Mouse (Mus musculus) urinary bladder, postnatal 4 days (tissue): Measurements from ENCODE around the gene Arrb1.

Experiments used
- DNase-seq, 2 experiments: peaks; one replicate each; pipeline ENCODE4 v3.0.0; 2021 to 2022; ENCODE audit warnings: low spot score in 2 of 2

Arrb1 gene

DNA sequence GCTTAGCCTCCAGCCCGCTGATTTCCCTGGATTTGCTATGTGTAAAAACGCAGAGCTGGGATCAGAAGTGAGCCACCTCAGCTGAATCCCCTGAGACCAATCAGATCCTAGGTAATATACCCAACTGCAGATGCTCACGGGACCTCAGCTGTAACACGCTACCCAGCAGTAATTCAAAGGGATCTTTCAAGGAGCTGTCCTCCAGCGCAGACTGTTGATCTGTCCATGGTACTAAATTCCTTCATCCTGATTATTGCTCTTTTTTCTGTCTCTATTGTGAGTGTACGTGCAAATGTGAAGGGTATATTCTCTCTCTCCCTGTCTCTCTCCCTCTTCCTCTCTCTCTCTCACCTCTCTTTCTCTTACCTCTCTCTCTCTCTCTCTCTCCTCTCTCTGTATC is 97.0 kb downstream of the Arrb1 start:
- DNase-seq = no peak

DNA sequence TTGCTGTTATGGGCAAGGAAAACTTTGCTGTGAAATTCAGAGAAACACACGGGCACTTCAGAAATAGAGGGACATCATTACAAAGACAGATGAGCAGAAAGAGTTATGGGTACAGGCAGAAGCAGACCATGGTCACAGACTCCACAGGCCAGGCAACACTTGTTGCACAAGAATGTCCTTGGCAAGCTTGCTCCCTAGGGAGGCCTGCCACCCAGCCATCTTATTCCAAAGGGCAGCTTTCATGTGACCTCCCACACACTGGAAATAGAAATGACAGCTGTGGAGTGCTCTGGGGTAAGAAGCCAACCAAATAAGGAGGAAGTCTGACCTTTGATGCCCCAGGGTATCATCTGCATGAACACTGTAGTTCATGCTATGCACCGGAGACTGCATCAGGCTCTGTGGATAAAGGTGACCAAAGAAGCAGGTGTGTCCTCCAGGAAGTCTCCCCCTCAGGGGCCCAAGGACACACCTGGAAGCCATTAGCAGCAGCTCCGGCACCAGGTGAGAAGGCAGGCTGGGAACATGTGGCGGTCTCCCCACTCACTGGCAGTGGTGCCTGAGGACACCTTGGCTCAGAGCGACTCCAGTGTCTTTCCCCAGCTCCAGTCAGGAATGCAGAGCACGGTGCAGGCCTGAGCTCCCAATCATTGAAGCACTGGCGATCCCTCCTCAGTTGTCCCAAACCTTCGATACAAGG is 98.8 kb downstream of the Arrb1 start:
- DNase-seq = no peak

DNA sequence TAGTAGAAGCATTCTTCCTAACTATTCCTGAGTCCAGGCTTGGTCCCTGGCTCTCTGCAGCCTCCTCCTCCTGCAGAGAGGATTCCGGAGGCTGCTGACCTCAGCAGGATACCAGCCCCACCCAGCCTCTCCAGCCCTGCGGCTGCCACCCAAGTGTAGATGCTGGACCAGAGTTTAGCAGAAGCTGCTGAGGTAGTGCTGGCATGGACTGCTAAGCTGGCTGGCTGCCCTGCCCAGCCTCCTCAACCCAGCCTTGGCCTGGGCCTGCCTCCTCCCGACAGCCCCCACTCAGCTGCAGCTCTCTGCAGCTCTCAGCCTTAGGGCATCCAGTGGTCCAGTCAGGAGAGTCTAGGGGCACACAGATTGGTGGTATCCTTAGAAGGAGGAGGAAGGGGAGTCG is 106.0 kb downstream of the Arrb1 start:
- DNase-seq = no peak

GRCm38 (mm10) chr7:99642078-99642477 is 106.8 kb downstream of the Arrb1 start:
- no peak for DNase-seq

DNA sequence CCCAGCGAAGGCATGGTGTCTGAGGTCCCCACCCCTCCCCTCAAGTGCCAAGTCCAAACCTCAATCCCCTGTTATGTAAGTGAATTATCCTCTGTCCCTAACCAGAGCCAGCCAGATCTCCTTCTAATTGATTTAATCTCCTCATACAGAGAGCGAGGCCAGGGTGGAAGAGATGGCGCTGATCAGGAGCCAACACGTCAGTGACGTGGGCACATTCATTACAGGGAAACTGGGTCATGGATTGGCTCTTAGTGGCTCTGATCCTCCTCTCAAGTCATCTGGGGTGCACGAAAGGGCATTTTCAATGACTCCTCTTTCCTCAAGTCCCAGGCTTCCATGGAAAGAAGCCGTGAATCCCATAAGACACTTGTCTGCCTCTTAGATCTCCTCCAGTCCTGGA is 109.4 kb downstream of the Arrb1 start:
- no peak for DNase-seq

DNA sequence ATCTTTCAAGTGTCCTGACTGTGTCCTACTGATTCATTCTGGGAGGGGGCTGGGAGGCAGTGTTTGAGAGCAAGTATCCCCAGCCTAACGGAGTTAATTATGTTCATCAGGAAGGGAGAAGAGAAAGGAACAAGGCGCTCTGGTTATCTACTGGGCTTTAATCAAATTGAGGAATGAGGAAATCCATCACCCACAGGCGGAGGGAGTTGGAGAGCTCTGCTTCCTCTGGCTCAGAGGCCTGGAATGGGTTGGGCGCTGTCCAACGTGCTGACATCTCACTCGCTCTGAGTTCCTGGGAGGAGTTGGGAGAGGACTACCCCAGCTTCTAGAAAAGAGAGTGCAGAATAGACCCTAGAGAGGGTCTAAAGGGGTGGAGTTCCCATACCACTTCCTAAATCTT is 113.4 kb downstream of the Arrb1 start:
- peak; percentile 54 to 80 for DNase-seq

GRCm38 (mm10) chr7:99649585-99649984 is 114.3 kb downstream of the Arrb1 start:
- DNase-seq = no peak

DNA sequence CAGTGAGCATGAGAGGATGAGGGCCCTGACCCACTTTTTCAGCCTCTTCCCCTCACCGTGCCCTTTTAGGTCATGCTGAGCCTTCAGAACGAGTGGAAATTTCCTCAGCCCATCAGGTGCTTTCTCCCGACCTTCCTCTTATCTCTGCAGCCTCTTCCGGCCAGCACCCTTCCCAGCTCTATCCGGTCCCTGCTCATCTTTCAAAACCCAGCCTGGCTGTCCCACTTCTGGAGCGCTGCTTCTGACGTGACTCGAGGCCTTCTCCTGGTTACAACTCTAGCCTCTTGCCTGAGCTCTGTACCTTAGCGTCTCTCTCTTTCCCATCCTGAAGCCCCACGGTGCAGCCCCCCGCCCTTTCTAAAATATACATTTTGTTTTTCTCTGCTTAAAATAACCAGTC is 119.0 kb downstream of the Arrb1 start:
- DNase-seq = no peak
